Mouse (Mus musculus) limb, embryonic 15.5 days (tissue): ENCODE data around the gene Fzd4. TPM values are rescaled to one million over a fixed set of nuclear protein-coding genes. Genes with fewer than 3 reads are reported as not detected.

ENCODE experiments used
- ATAC-seq: fragments of 200-750 bp; cut with Nextera tagmentation; 2 replicates; pipeline ENCODE4 v1.8.0; 2017; ENCODE audit warnings: low read depth, moderate TSS enrichment; ENCODE audit not compliant: insufficient number of reproducible peaks, low FRiP score, low TSS enrichment
- H3K27ac ChIP-seq: fragments of 300-500 bp; sonication (generic); 2 replicates; pipeline ENCODE4 v1.5.1; 2015; ENCODE audit warnings: moderate library complexity, mild to moderate bottlenecking, inconsistent platforms
- H3K27me3 ChIP-seq: fragments of 300-500 bp; sonication (generic); 2 replicates; pipeline ENCODE4 v1.6.1; 2015; ENCODE audit warnings: inconsistent platforms
- H3K36me3 ChIP-seq: fragments of 300-500 bp; sonication (generic); 2 replicates; pipeline ENCODE4 v1.6.1; 2015; ENCODE audit warnings: inconsistent platforms
- H3K4me1 ChIP-seq: fragments of 300-500 bp; sonication (generic); 2 replicates; pipeline ENCODE4 v1.6.1; 2015; ENCODE audit warnings: inconsistent platforms
- H3K4me2 ChIP-seq: fragments of 300-500 bp; sonication (generic); 2 replicates; pipeline ENCODE4 v1.6.1; 2015; ENCODE audit warnings: mild to moderate bottlenecking, inconsistent platforms
- H3K4me3 ChIP-seq: fragments of 300-500 bp; sonication (generic); 2 replicates; pipeline ENCODE4 v1.5.1; 2015; ENCODE audit warnings: mild to moderate bottlenecking, inconsistent platforms
- H3K9ac ChIP-seq: fragments of 300-500 bp; sonication (generic); 2 replicates; pipeline ENCODE4 v1.6.1; 2015; ENCODE audit warnings: inconsistent platforms
- H3K9me3 ChIP-seq: fragments of 300-500 bp; sonication (generic); 2 replicates; pipeline ENCODE4 v1.6.1; 2016; ENCODE audit warnings: inconsistent platforms
- WGBS: fragments of 180-500 bp; shearing (Covaris S2); methylation state at CpG from one replicate; pipeline ENCODE4 v1.1.7; 2015; 5-methylcytosine and 5-hydroxymethylcytosine counted together
- polyA plus RNA-seq: library from polyadenylated mRNA; unstranded; fragments of >200 nt; fragmentation: Nextera tagmentation; extraction: Ambion mirVana; gene quantifications from 2 replicates; pipeline ENCODE4 v1.2.1, GENCODE M21; 2015

Fzd4 gene
- polyA plus RNA-seq, 1 experiment from 2014 or later = 12.3 TPM

GRCm38 (mm10) chr7:89433193-89433892 is 29.2 kb downstream of the Fzd4 start:
- no peaks in the 10 kb centered on the region for H3K9me3 ChIP-seq
- H3K9ac ChIP-seq = no peak overlapping the region
- H3K4me1 ChIP-seq = peaks cover 12% of the 10 kb centered on the region
- no peak overlapping the region for H3K4me3 ChIP-seq
- peak; percentile 48 for ATAC-seq
- H3K36me3 ChIP-seq = no peaks in the 10 kb centered on the region
- H3K4me2 ChIP-seq = no peak overlapping the region
- WGBS = 36% methylated on average over 9 of the region's 9 CpGs
- H3K27ac ChIP-seq = peak overlapping the region; percentile 67
- no peaks in the 10 kb centered on the region for H3K27me3 ChIP-seq

DNA sequence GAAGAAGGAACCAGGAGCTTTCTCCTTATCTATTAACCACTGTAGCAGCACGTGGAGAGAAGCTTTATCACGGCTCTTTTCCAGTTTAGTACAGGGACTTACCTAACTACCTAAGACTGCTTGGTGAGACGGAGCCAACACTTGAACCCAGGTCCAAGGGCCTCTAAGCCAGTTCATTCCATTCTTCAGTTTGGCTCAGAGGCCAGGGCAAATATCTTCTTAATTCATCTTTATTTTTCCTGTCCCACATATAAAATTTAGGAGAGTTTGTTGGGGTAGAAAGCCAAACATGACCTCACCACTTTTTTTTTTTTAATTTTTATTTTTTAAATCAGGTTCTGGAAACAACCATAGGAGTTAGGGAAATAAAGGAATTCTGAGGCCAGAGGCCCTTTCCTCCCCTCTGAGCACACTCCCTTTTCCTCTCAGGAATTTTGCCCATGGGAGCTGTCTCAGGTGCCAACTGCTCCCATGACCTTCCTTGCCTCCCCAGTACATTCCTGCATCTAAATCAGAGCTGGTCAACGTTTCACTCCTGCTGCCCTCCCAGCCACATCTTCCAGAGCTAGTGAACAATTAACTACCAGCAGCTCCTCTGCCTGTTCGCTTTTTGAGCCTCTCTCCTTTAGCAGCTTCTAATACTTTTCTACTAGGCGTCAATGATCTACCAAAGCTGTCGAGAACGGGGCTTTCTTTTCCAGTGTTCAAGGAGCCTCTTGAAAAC is 29.9 kb downstream of the Fzd4 start:
- no peak for ATAC-seq
- Histone ChIP-seq H3K27me3 (no peaks in the 10 kb centered on the region), H3K36me3 (no peaks in the 10 kb centered on the region), H3K4me2 (no peak overlapping the region), H3K9me3 (no peaks in the 10 kb centered on the region), H3K4me1 (peaks cover 12% of the 10 kb centered on the region), H3K4me3 (no peak overlapping the region), H3K9ac (no peak overlapping the region), H3K27ac (peak overlapping the region; percentile 67)
- WGBS = 47% methylated on average over 8 of the region's 8 CpGs

DNA sequence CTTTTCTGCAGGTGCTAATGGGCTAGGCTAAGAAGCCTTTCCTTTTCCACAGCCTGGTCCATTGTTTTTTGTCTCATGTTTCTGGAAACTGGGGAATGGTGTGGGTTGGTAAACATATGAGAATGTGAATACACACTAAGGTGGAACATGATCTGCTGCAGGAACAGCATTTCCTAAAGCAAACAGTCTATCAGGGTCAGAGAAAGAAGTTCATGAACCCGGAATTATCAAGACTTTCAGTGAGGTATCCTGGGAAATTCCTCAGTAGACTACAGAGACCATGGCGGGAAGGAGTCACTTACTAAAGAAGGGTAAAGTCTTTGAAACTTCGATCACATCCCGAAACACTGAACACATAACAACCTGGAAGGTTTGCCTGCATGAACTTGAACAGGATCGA is 32.2 kb downstream of the Fzd4 start:
- H3K36me3 ChIP-seq = no peaks in the 10 kb centered on the region
- no peak overlapping the region for H3K27ac ChIP-seq
- H3K4me3 ChIP-seq = no peak overlapping the region
- H3K4me2 ChIP-seq = no peak overlapping the region
- H3K27me3 ChIP-seq = no peaks in the 10 kb centered on the region
- H3K9me3 ChIP-seq = no peaks in the 10 kb centered on the region
- H3K4me1 ChIP-seq = peaks cover 12% of the 10 kb centered on the region
- WGBS = 81% methylated on average over 5 of the region's 5 CpGs
- no peak for ATAC-seq
- H3K9ac ChIP-seq = no peak overlapping the region

GRCm38 (mm10) chr7:89437589-89437988 is 33.4 kb downstream of the Fzd4 start:
- no peak for ATAC-seq
- WGBS = 43% methylated on average over 4 of the region's 4 CpGs
- H3K27ac ChIP-seq = no peak overlapping the region

GRCm38 (mm10) chr7:89441291-89441690 is 37.1 kb downstream of the Fzd4 start:
- Histone ChIP-seq H3K4me2 (no peak overlapping the region), H3K9ac (no peak overlapping the region), H3K4me1 (no peaks in the 10 kb centered on the region), H3K36me3 (no peaks in the 10 kb centered on the region), H3K27ac (no peak overlapping the region), H3K4me3 (no peak overlapping the region), H3K27me3 (no peaks in the 10 kb centered on the region), H3K9me3 (no peaks in the 10 kb centered on the region)
- WGBS = 56% methylated on average over 7 of the region's 7 CpGs
- no peak for ATAC-seq

More at GRCm38 (mm10) chr7:89437589-89437988, 33.4 kb downstream of the Fzd4 start:
- H3K4me1 ChIP-seq = peaks cover 12% of the 10 kb centered on the region
- H3K4me2 ChIP-seq = no peak overlapping the region
- no peak overlapping the region for H3K4me3 ChIP-seq
- H3K27me3 ChIP-seq = no peaks in the 10 kb centered on the region
- H3K36me3 ChIP-seq = no peaks in the 10 kb centered on the region
- H3K9ac ChIP-seq = no peak overlapping the region
- H3K9me3 ChIP-seq = no peaks in the 10 kb centered on the region

GRCm38 (mm10) chr7:89442242-89442641 is 38.1 kb downstream of the Fzd4 start:
- Histone ChIP-seq H3K9me3 (no peaks in the 10 kb centered on the region), H3K9ac (no peak overlapping the region), H3K36me3 (no peaks in the 10 kb centered on the region), H3K27ac (no peak overlapping the region), H3K27me3 (no peaks in the 10 kb centered on the region), H3K4me2 (no peak overlapping the region), H3K4me1 (no peaks in the 10 kb centered on the region), H3K4me3 (no peak overlapping the region)
- 68% methylated on average over 4 of the region's 4 CpGs for WGBS
- ATAC-seq = no peak

DNA sequence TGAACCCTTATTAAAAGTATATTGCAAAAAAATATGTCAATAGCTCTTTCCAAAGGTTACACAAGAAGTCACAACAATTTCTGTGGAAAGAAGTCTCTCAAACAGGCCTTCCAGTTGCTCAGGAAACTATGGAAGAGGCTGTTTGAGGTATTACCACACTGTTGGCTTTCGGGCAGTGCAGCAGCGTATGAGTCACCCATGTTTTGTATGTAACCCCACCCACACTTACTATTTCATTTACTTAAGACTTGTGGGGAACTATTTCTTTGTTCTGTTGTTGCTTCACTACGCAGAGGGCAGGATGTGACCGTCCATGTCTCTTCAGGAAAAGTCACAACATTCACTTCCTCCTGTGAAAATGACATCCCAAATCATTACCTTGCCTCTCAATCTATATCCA is 41.0 kb downstream of the Fzd4 start:
- H3K4me3 ChIP-seq = no peak overlapping the region
- H3K9ac ChIP-seq = no peak overlapping the region
- H3K9me3 ChIP-seq = no peaks in the 10 kb centered on the region
- 90% methylated on average over 4 of the region's 4 CpGs for WGBS
- no peak overlapping the region for H3K27ac ChIP-seq
- H3K27me3 ChIP-seq = no peaks in the 10 kb centered on the region
- no peak for ATAC-seq
- no peaks in the 10 kb centered on the region for H3K36me3 ChIP-seq
- no peaks in the 10 kb centered on the region for H3K4me1 ChIP-seq
- H3K4me2 ChIP-seq = no peak overlapping the region

DNA sequence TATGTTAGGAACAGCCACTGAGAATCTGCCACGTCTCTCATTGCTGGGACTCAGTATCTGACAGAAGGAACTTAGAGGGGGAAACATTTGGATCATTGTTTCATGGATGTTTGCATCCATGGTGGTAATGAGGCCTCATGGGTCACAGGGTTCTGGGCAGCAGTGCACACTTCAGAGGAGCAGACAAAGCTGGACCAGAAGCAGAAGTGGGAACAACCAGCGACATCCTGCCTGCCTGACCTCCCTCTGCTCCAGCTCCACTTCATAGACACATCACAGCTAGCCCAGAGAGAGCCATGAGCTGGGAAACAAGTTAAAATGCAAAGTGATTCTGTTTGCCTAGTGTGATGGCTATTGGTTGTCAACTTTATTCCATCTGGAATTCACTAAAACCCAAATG is 46.2 kb downstream of the Fzd4 start:
- H3K4me1 ChIP-seq = no peaks in the 10 kb centered on the region
- H3K4me3 ChIP-seq = no peak overlapping the region
- ATAC-seq = no peak
- H3K9me3 ChIP-seq = no peaks in the 10 kb centered on the region
- H3K4me2 ChIP-seq = no peak overlapping the region
- WGBS = 65% methylated on average over 2 of the region's 2 CpGs
- no peak overlapping the region for H3K27ac ChIP-seq
- H3K27me3 ChIP-seq = no peaks in the 10 kb centered on the region
- no peak overlapping the region for H3K9ac ChIP-seq
- H3K36me3 ChIP-seq = no peaks in the 10 kb centered on the region

- no peak for ATAC-seq
- Histone ChIP-seq H3K27me3 (no peaks in the 10 kb centered on the region), H3K9ac (no peak overlapping the region), H3K4me1 (peaks cover 12% of the 10 kb centered on the region), H3K4me2 (no peak overlapping the region), H3K9me3 (no peaks in the 10 kb centered on the region), H3K27ac (no peak overlapping the region), H3K4me3 (no peak overlapping the region), H3K36me3 (no peaks in the 10 kb centered on the region)
- 21% methylated on average over 7 of the region's 7 CpGs for WGBS
Measured at GRCm38 (mm10) chr7:89456380-89457076, 52.4 kb downstream of the Fzd4 start.

GRCm38 (mm10) chr7:89459691-89460090 is 55.5 kb downstream of the Fzd4 start:
- Histone ChIP-seq H3K27ac (no peak overlapping the region), H3K4me3 (no peak overlapping the region), H3K9me3 (no peaks in the 10 kb centered on the region), H3K36me3 (no peaks in the 10 kb centered on the region), H3K4me1 (peaks cover 33% of the 10 kb centered on the region), H3K27me3 (no peaks in the 10 kb centered on the region), H3K4me2 (no peak overlapping the region), H3K9ac (no peak overlapping the region)
- WGBS = 57% methylated on average over 2 of the region's 2 CpGs
- ATAC-seq = no peak

- Histone ChIP-seq H3K27me3 (no peaks in the 10 kb centered on the region), H3K4me2 (no peak overlapping the region), H3K4me1 (peaks cover 33% of the 10 kb centered on the region), H3K36me3 (no peaks in the 10 kb centered on the region), H3K27ac (no peak overlapping the region), H3K4me3 (no peak overlapping the region), H3K9me3 (no peaks in the 10 kb centered on the region), H3K9ac (no peak overlapping the region)
- no peak for ATAC-seq
Measured at GRCm38 (mm10) chr7:89460911-89461310, 56.8 kb downstream of the Fzd4 start.

GRCm38 (mm10) chr7:89461351-89461750 is 57.2 kb downstream of the Fzd4 start:
- no peaks in the 10 kb centered on the region for H3K9me3 ChIP-seq
- peaks cover 31% of the 10 kb centered on the region for H3K4me1 ChIP-seq
- no peak overlapping the region for H3K4me3 ChIP-seq
- no peaks in the 10 kb centered on the region for H3K36me3 ChIP-seq
- no peaks in the 10 kb centered on the region for H3K27me3 ChIP-seq
- no peak overlapping the region for H3K9ac ChIP-seq
- no peak overlapping the region for H3K4me2 ChIP-seq
- ATAC-seq = no peak
- H3K27ac ChIP-seq = no peak overlapping the region
- 29% methylated on average over 3 of the region's 3 CpGs for WGBS
